Mouse (Mus musculus): ENCODE data around the gene Me3.

DNA sequence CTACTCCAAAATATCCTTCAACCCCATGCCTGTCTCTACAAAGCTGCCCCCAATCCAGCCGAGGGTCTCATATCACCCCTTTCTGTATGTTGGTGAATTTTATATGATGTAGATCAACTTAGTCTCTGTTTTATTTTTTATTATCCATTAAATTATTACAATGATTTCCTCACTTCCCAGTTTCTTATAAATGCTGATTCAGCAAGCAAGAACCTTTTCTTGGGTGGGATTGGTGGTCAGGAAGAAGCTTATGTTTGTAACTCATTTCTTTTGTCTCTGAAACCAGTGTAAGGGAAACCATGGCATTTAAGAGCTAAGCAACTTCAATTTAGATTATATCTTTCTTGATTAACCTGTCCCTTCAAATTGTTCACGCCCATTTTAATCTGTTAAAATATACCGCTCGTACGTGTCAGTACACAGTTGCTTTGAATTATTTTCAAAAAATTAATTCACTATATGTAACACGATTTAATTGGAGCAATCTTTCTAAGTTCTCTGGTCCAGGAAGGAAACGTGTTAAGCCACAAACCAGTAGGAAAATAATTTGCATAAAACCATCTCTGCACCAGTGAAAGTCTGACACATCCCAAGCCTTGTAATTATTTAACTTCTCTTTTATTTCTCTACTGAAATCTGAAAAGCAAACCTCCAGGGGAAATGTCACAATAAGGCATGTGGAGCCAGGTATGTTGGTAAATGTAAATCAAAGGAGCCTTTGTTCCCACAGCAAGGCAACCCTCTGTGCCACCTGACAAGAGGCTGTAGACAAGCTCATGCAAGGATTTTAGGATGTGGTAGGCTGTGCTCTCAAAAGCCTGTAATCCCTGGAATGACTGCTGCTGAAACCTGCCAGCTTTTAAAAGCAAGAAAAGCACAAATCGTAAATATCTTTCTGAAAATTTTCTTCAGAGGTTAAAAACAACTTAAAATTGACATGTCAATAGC lies 26.3 kb upstream of the Me3 start:
- TF ChIP-seq CTCF (IDR thresholded peaks at IDR 0.05; ENCODE audit: control insufficient read depth, insufficient read depth, low read length) (no peak), POLR2A (IDR thresholded peaks at IDR 0.05; ENCODE audit: borderline replicate concordance, control insufficient read depth, low read depth, low read length) (no peak)

Data from bone marrow, adult 2 months (tissue).